Mouse (Mus musculus): ENCODE measurements around the gene Bco2. TPM values are rescaled to one million over a fixed set of nuclear protein-coding genes. Genes with fewer than 3 reads are reported as not detected.

The Bco2 gene
- polyA plus RNA-seq, 1 experiment, result 4.3 TPM

GRCm38 (mm10) chr9:50565173-50565572, 10.2 kb upstream of the Bco2 start:
- no peaks in the 10 kb centered on the region for H3K4me1 ChIP-seq (ENCODE audit: control insufficient read depth, insufficient read depth, low read length)
- H3K27ac ChIP-seq (ENCODE audit: insufficient read depth, low read length), result no peak overlapping the region; the same call in 1 of the 2 replicates
- H3K4me3 ChIP-seq (ENCODE audit: insufficient read depth, low read length), result no peak overlapping the region
- no peak for TF ChIP-seq CTCF (IDR thresholded peaks at IDR 0.05; ENCODE audit: extremely low read depth, insufficient read depth, low read length)
- no peak for TF ChIP-seq POLR2A (IDR thresholded peaks at IDR 0.05; ENCODE audit: extremely low read depth, insufficient read depth, low read length)

- no peak overlapping the region for H3K27ac ChIP-seq (ENCODE audit: insufficient read depth, low read length)
- H3K4me3 ChIP-seq (ENCODE audit: insufficient read depth, low read length), result no peak overlapping the region
- no peak for TF ChIP-seq POLR2A (IDR thresholded peaks at IDR 0.05; ENCODE audit: extremely low read depth, insufficient read depth, low read length)
- no peak for TF ChIP-seq CTCF (IDR thresholded peaks at IDR 0.05; ENCODE audit: extremely low read depth, insufficient read depth, low read length)
- H3K4me1 ChIP-seq (ENCODE audit: control insufficient read depth, insufficient read depth, low read length), result no peaks in the 10 kb centered on the region
These were observed 7.0 kb upstream of the Bco2 start for GRCm38 (mm10) chr9:50561918-50562360.

DNA sequence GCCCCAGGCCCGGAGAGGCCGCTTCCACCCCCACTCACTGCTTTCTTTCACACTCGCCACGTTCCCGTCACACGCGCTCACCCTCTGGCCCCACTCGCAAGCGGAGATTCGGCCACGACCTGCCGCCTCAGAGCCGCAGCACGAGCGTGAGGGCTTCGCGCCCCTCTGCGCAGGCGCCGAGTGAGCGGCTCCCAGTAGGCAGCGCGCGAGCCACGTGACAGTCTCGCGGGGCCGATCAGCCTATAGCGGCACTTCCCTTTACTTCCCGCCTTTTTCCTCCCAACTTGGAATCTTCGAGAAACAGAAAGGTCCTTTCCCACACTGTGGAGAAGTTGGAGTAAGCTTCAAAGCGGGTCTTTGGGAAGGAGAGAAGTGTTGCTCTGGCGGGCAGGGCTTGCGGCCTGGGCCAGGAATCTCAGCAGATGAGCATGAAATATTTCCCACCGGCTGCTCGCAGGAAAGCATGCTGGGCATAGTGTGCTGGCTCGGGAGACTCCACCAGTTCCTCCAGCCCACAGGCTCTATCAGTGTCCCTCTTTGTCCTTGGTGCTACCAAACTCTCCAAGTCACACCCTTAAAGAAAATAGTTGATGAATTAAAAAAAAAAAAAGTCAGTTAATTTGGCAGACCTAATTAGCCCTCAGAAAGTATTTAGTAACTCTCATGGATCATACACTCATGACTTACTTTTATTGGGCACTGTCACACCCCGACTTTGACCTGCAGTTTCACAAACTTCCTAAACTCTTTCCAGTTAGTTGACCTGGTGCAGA, 6.3 kb upstream of the Bco2 start, which contains the start of gene Tex12:
Gene Tex12 (minus strand): TSS at position 181 of the 773 bp plus-strand sequence.
- Histone ChIP-seq H3K4me1 (ENCODE audit: control insufficient read depth, insufficient read depth, low read length) (no peaks in the 10 kb centered on the region), H3K4me3 (ENCODE audit: insufficient read depth, low read length) (no peak within 1 kb of the TSS), H3K27ac (ENCODE audit: insufficient read depth, low read length) (no peak within 1 kb of the TSS)
- TF ChIP-seq POLR2A (IDR thresholded peaks at IDR 0.05; ENCODE audit: extremely low read depth, insufficient read depth, low read length), result no peak
- no peak for TF ChIP-seq CTCF (IDR thresholded peaks at IDR 0.05; ENCODE audit: extremely low read depth, insufficient read depth, low read length)

DNA sequence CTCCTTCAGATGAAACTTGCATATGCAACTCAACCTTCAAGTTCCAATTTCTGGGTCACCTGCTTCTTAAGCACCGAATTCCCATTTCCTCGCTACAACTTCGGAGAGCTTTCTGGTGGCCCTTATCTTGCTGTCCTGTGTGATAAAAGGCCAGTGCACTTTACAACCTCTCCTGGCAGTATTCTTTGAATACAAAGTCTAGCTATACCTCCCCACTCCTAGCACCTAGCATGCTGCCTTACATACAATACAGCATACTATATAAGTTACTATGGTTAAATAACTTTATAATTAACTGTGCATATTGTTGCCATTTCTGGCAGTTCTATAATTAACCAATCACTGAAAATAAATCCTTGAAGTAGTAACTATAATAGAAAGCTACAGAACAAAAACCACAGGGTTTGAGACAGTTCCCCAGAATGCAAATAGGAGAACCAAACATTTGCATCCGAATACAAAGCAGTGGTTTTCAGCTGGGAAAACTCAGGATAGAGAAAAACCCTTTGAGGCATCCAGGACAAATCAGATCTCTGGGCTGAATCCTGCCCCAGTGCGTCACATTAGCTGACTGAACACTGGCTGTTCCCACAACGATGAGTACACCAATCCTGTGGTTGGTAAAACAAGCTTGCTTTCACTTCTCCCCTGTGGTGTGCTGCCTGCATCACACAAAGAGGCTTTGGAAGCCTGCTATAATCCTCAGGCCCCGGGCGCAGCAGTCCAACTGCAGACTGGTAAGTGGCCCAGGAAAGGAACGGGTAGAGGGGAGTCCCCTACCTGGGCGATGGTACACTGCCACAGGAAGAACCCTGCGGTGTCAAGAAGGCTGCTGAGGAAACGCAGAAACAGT, 514 bp downstream of the Bco2 start, which contains the start of gene Il18:
Gene Il18 (plus strand): TSS at position 587 of the 853 bp plus-strand sequence.
- H3K4me3 ChIP-seq (ENCODE audit: insufficient read depth, low read length), result peak within 1 kb of the TSS; percentile 45
- TF ChIP-seq POLR2A (IDR thresholded peaks at IDR 0.05; ENCODE audit: extremely low read depth, insufficient read depth, low read length) (no peak; the same call in 1 of the 2 replicates), CTCF (IDR thresholded peaks at IDR 0.05; ENCODE audit: extremely low read depth, insufficient read depth, low read length) (no peak)
- peaks cover 3% of the 10 kb centered on the region; the same call in 1 of the 2 replicates for H3K4me1 ChIP-seq (ENCODE audit: control insufficient read depth, insufficient read depth, low read length)
- peak within 1 kb of the TSS; percentile 94 for H3K27ac ChIP-seq (ENCODE audit: insufficient read depth, low read length)

GRCm38 (mm10) chr9:50553547-50553946, 1.4 kb downstream of the Bco2 start:
- Histone ChIP-seq H3K27ac (ENCODE audit: insufficient read depth, low read length) (peak overlapping the region; percentile 30; the same call in 1 of the 2 replicates), H3K4me1 (ENCODE audit: control insufficient read depth, insufficient read depth, low read length) (peaks cover 3% of the 10 kb centered on the region; the same call in 1 of the 2 replicates), H3K4me3 (ENCODE audit: insufficient read depth, low read length) (no peak overlapping the region)
- TF ChIP-seq POLR2A (IDR thresholded peaks at IDR 0.05; ENCODE audit: extremely low read depth, insufficient read depth, low read length), result no peak
- no peak for TF ChIP-seq CTCF (IDR thresholded peaks at IDR 0.05; ENCODE audit: extremely low read depth, insufficient read depth, low read length)

DNA sequence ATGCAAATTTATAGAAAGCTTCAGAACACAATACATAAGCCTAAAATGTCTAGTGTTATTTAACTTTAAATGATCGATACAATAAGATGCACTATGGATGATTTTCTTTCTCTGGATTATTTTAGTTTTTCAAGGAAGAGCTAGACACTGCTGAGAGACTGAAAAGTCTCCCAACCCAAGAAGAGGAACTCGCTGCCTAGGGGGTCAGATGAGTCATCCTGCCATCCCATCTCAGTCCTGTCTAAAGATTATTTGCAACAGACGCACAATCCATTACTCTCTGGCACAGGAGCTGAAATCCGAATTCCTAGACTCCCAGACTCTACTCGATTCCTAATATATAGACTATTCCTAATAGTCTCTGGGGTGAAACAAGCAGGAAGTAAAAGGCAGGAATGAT, 2.8 kb downstream of the Bco2 start:
- TF ChIP-seq CTCF (IDR thresholded peaks at IDR 0.05; ENCODE audit: extremely low read depth, insufficient read depth, low read length) (no peak), POLR2A (IDR thresholded peaks at IDR 0.05; ENCODE audit: extremely low read depth, insufficient read depth, low read length) (no peak)
- Histone ChIP-seq H3K4me1 (ENCODE audit: control insufficient read depth, insufficient read depth, low read length) (peaks cover 3% of the 10 kb centered on the region; the same call in 1 of the 2 replicates), H3K4me3 (ENCODE audit: insufficient read depth, low read length) (no peak overlapping the region), H3K27ac (ENCODE audit: insufficient read depth, low read length) (no peak overlapping the region)

GRCm38 (mm10) chr9:50548936-50549335, 6.0 kb downstream of the Bco2 start:
- Histone ChIP-seq H3K4me1 (ENCODE audit: control insufficient read depth, insufficient read depth, low read length) (peaks cover under 1% of the 10 kb centered on the region; the same call in 1 of the 2 replicates), H3K4me3 (ENCODE audit: insufficient read depth, low read length) (no peak overlapping the region), H3K27ac (ENCODE audit: insufficient read depth, low read length) (no peak overlapping the region)
- TF ChIP-seq CTCF (IDR thresholded peaks at IDR 0.05; ENCODE audit: extremely low read depth, insufficient read depth, low read length) (no peak), POLR2A (IDR thresholded peaks at IDR 0.05; ENCODE audit: extremely low read depth, insufficient read depth, low read length) (no peak)

DNA sequence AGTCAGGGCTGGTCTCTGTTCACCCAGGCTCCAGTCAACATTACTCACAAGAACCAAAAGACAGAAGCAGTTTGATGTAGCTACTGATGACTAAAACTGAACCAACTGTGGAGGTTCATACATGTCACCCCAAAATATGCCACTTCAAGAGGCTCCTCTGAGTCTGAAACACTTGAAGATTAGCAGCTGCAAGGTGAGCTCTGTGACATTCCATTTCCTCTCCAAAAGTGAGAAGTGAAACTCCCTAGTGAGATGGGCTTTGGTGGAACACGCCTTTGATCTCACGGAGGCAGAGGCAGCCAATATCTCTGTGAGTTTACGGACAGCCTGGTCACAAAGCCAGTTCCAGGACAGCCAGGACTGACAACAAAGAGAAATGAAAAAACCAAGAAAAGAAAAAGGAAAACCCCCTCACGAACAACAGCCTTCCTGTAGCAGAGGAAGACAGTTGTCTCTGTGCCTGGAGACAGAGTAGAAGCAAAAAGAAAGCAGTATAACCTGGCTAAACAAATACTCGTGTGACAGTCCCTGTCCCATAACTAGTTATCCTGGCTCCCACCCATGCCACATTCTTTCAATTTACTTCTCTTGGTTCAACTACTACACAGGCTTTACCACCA, 7.0 kb downstream of the Bco2 start:
- no peak overlapping the region for H3K4me3 ChIP-seq (ENCODE audit: insufficient read depth, low read length)
- TF ChIP-seq CTCF (IDR thresholded peaks at IDR 0.05; ENCODE audit: extremely low read depth, insufficient read depth, low read length), result no peak
- TF ChIP-seq POLR2A (IDR thresholded peaks at IDR 0.05; ENCODE audit: extremely low read depth, insufficient read depth, low read length), result no peak
- H3K27ac ChIP-seq (ENCODE audit: insufficient read depth, low read length), result no peak overlapping the region
- no peaks in the 10 kb centered on the region for H3K4me1 ChIP-seq (ENCODE audit: control insufficient read depth, insufficient read depth, low read length)

DNA sequence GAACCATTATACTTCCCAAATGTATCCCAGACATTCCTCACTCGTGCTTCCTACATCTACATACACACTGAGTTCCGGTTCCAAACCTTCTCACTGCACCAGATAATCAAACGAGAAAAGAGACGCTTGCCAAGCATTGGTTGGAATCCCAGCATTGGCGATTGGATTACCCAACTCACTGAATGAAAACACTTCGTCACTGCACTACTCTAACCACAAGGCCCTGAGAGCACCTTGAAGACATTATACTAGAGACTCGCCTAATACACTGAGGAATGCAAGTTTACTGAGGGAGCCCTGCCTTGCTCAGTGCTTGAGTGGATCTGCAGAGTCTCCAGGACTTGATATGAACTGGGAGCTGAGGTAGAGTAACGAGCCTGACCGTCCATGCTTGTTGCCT, 12.6 kb downstream of the Bco2 start:
- Histone ChIP-seq H3K4me3 (ENCODE audit: insufficient read depth, low read length) (no peak overlapping the region), H3K27ac (ENCODE audit: insufficient read depth, low read length) (no peak overlapping the region), H3K4me1 (ENCODE audit: control insufficient read depth, insufficient read depth, low read length) (no peaks in the 10 kb centered on the region; the same call in 1 of the 2 replicates)
- TF ChIP-seq CTCF (IDR thresholded peaks at IDR 0.05; ENCODE audit: extremely low read depth, insufficient read depth, low read length) (no peak), POLR2A (IDR thresholded peaks at IDR 0.05; ENCODE audit: extremely low read depth, insufficient read depth, low read length) (no peak)
